ENCODE assay signal across 7 mouse cellular contexts in the genomic region with DNA sequence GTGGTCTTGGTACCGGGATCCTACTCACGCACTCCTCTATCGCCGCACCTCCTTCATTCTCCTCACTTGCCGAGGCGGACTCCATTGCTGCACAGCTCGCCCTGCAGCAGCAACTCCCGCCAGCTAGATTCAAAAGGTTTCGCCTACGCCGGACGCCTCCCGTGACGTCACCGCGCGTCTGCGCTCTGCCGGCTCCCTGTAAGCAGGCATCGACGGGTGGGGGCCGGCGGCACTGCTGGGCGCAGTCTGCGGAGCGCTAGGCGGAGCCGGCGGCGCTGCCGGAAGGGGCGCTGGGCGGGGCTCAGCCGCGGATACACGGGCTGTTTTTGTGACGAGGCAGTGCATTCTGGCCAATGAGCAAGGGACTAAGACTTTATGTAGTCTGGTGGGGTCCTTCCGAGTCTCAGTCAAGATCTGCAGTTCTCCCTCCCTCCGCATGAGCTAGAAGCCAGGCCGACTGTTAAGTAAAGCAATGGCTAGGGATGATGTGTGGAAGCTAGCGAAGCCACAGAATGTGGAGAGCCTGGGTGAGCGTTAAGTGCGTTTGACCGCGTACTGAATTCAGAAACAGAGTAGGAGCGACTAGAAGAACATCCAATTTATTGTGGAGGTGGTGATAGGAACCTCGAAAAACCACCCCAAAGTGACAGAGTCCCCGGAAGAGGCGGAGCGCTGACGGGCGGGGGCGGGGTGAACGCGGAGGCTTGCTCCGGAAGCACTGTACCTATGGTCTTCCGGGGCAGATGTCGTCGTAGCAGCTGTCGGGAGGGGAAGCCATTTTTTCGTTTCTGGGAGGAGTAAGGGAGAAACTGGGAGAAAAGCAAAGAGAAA. TPM values are rescaled to one million over a fixed set of nuclear protein-coding genes. Genes with fewer than 3 reads are reported as not detected.
DNase-seq lines count a peak whose midpoint lies in the region; ATAC-seq and TF ChIP-seq lines count a peak whose summit lies in the region.

Gene Mastl, minus strand, starts transcription at position 248 of the 831 bp plus-strand sequence.
Gene Yme1l1, plus strand, starts transcription at position 593 of the 831 bp plus-strand sequence.

- H3K4me3 ChIP-seq in embryonic facial prominence, embryonic 10.5 days, result peak within 1 kb of the TSS; percentile 78
- peak within 1 kb of the TSS; percentile 82 for H3K4me3 ChIP-seq in intestine, postnatal 0 days (ENCODE audit: low read depth, low read length)
- peak within 1 kb of the TSS; percentile 82 for H3K4me3 ChIP-seq in midbrain, embryonic 12.5 days
- H3K4me3 ChIP-seq in small intestine, adult 2 months (ENCODE audit: low read depth, low read length), result peak within 1 kb of the TSS; percentile 78

- peaks cover 19% of the 10 kb centered on the region for H3K36me3 ChIP-seq in embryonic facial prominence, embryonic 10.5 days (replicated peaks)
- no peaks in the 10 kb centered on the region for H3K36me3 ChIP-seq in intestine, postnatal 0 days (ENCODE audit: control insufficient read depth, insufficient read depth)
- H3K36me3 ChIP-seq in midbrain, embryonic 12.5 days, result peaks cover 2% of the 10 kb centered on the region; the same call in 1 of the 2 replicates
- H3K36me3 ChIP-seq in small intestine, adult 2 months (ENCODE audit: control insufficient read depth, insufficient read depth, low read length), result peaks cover under 1% of the 10 kb centered on the region; the same call in 1 of the 2 replicates

- H3K9ac ChIP-seq in intestine, postnatal 0 days (ENCODE audit: low read depth, low read length), result peak within 1 kb of the TSS; percentile 73
- H3K9ac ChIP-seq in midbrain, embryonic 12.5 days (replicated peaks), result peak within 1 kb of the TSS; percentile 80

- no peaks in the 10 kb centered on the region for H3K27me3 ChIP-seq in embryonic facial prominence, embryonic 10.5 days (replicated peaks; ENCODE audit: low read depth, poor library complexity, severe bottlenecking)
- no peaks in the 10 kb centered on the region for H3K27me3 ChIP-seq in intestine, postnatal 0 days (replicated peaks; ENCODE audit: control insufficient read depth, insufficient read depth, low read length)
- H3K27me3 ChIP-seq in midbrain, embryonic 12.5 days, result no peaks in the 10 kb centered on the region
- no peaks in the 10 kb centered on the region for H3K27me3 ChIP-seq in small intestine, adult 2 months (ENCODE audit: control insufficient read depth, insufficient read depth, low read length)

- no peaks in the 10 kb centered on the region for H3K9me3 ChIP-seq in embryonic facial prominence, embryonic 10.5 days
- H3K9me3 ChIP-seq in intestine, postnatal 0 days (ENCODE audit: control insufficient read depth), result no peaks in the 10 kb centered on the region
- H3K9me3 ChIP-seq in midbrain, embryonic 12.5 days, result no peaks in the 10 kb centered on the region

- H3K4me1 ChIP-seq in embryonic facial prominence, embryonic 10.5 days, result peaks cover 28% of the 10 kb centered on the region
- 0 out of 2 replicates have a peak, but pooled peaks cover 4% of the 10 kb centered on the region for H3K4me1 ChIP-seq in intestine, postnatal 0 days (replicated peaks; ENCODE audit: control insufficient read depth, insufficient read depth, low read length)
- peaks cover 29% of the 10 kb centered on the region for H3K4me1 ChIP-seq in midbrain, embryonic 12.5 days
- peaks cover 2% of the 10 kb centered on the region; the same call in 1 of the 2 replicates for H3K4me1 ChIP-seq in small intestine, adult 2 months (ENCODE audit: control insufficient read depth, insufficient read depth, insufficient read length, low read length)

- H3K27ac ChIP-seq in embryonic facial prominence, embryonic 10.5 days (replicated peaks), result peak within 1 kb of the TSS; percentile 92
- peak within 1 kb of the TSS; percentile 97 for H3K27ac ChIP-seq in intestine, postnatal 0 days (ENCODE audit: low read depth, low read length)
- peak within 1 kb of the TSS; percentile 97 for H3K27ac ChIP-seq in midbrain, embryonic 12.5 days (replicated peaks)
- H3K27ac ChIP-seq in small intestine, adult 2 months (ENCODE audit: insufficient read depth, low read depth, low read length), result peak within 1 kb of the TSS; percentile 100

- peak within 1 kb of the TSS; percentile 87 for H3K4me2 ChIP-seq in intestine, postnatal 0 days (replicated peaks; ENCODE audit: low read depth)
- peak within 1 kb of the TSS; percentile 74 for H3K4me2 ChIP-seq in midbrain, embryonic 12.5 days (replicated peaks)

- peak; percentile 98 for ATAC-seq in intestine, postnatal 0 days
- ATAC-seq in midbrain, embryonic 12.5 days (ENCODE audit: low FRiP score, low read depth), result peak; percentile 99

- intact Hi-C loops in left cerebral cortex, postnatal 4 days (cut with DNase I), result no loop called here

- peak; percentile 56 for TF ChIP-seq CTCF in intestine, postnatal 0 days (IDR thresholded peaks at IDR 0.05; ENCODE audit: low read depth)
- peak; percentile 53; the same call in 1 of the 2 replicates for TF ChIP-seq CTCF in small intestine, adult 2 months (IDR thresholded peaks at IDR 0.05; ENCODE audit: extremely low read depth, insufficient read length, insufficient replicate concordance, low read depth, low read length)

- TF ChIP-seq POLR2A in small intestine, adult 2 months (IDR thresholded peaks at IDR 0.05; ENCODE audit: low read depth, low read length), result no peak; the same call in none of the 2 replicates

- under 1% methylated on average over 61 of the region's 61 CpGs for WGBS in embryonic facial prominence, embryonic 10.5 days
- WGBS in intestine, postnatal 0 days, result under 1% methylated on average over 61 of the region's 61 CpGs
- WGBS in midbrain, embryonic 12.5 days, result under 1% methylated on average over 61 of the region's 61 CpGs
- WGBS in small intestine, adult 2 months, result under 1% methylated on average over 61 of the region's 61 CpGs

- peak; percentile 98 for DNase-seq in adrenal gland, postnatal 10 days
- DNase-seq in embryonic facial prominence, embryonic 10.5 days (ENCODE audit: low spot score), result peak; percentile 98
- peak; percentile 52 for DNase-seq in gonadal fat pad, adult 2 months (ENCODE audit: low read depth)
- DNase-seq in left cerebral cortex, postnatal 4 days, result peak; percentile 98

RNA-seq across cellular contexts. Expression of gene Mastl, which starts in this region (rescaled TPM):
- total RNA-seq in adrenal gland, postnatal 10 days (2021), result 1 to 10 TPM; 4.3 to 6.2 TPM
- 15.2 and 16.9 TPM in 2 replicates for polyA plus RNA-seq in embryonic facial prominence, embryonic 10.5 days (2016; fragmentation: Nextera tagmentation; extraction: Ambion mirVana)
- polyA plus RNA-seq in gonadal fat pad, adult 2 months (2012; rRNA removed), result 0.31 and 0.36 TPM in 2 replicates
- polyA plus RNA-seq in intestine, postnatal 0 days (2015; fragmentation: Nextera tagmentation; extraction: Ambion mirVana), result 2.1 and 2.7 TPM in 2 replicates
- 1 to 10 TPM; 2.0 to 3.4 TPM for total RNA-seq in left cerebral cortex, postnatal 4 days (2021)
- 10.3 and 12.4 TPM in 2 replicates for polyA plus RNA-seq in midbrain, embryonic 12.5 days (2016; fragmentation: Nextera tagmentation; extraction: Ambion mirVana)
- 0.09 and 0.37 TPM in 2 replicates for polyA plus RNA-seq in small intestine, adult 2 months (2012; rRNA removed)

RNA-seq across cellular contexts. Expression of gene Yme1l1, which starts in this region (rescaled TPM):
- 100 to 1,000 TPM in 1 of 2 experiments, 10 to 100 TPM in 1; 96.1 to 113 TPM for total RNA-seq in adrenal gland, postnatal 10 days (2021)
- polyA plus RNA-seq in embryonic facial prominence, embryonic 10.5 days (2016; fragmentation: Nextera tagmentation; extraction: Ambion mirVana), result 74.0 and 75.7 TPM in 2 replicates
- polyA plus RNA-seq in gonadal fat pad, adult 2 months (2012; rRNA removed), result 8.0 and 8.3 TPM in 2 replicates
- 39.0 and 40.1 TPM in 2 replicates for polyA plus RNA-seq in intestine, postnatal 0 days (2015; fragmentation: Nextera tagmentation; extraction: Ambion mirVana)
- 10 to 100 TPM; 91.0 to 99.2 TPM for total RNA-seq in left cerebral cortex, postnatal 4 days (2021)
- polyA plus RNA-seq in midbrain, embryonic 12.5 days (2016; fragmentation: Nextera tagmentation; extraction: Ambion mirVana), result 86.8 and 93.0 TPM in 2 replicates
- 0.53 and 0.85 TPM in 2 replicates for polyA plus RNA-seq in small intestine, adult 2 months (2012; rRNA removed)

Comparison
In these comparisons a context has a peak if more than half of its experiments do, and no peak if none do; other contexts are left out.
1. Peak in every context shown above with its lines: DNase-seq, ATAC-seq, H3K4me3 ChIP-seq and H3K27ac ChIP-seq.